Mouse (Mus musculus) small intestine, adult 2 months (tissue): ENCODE measurements around the gene Fuca2.

Experiments used
- CTCF ChIP-seq: fragments of 200-500 bp; IDR thresholded peaks from 2 replicates; pipeline ENCODE4 v1.5.1; 2012; ENCODE audit warnings: low read depth, mild to moderate bottlenecking, control low read depth, inconsistent platforms, low read length, moderate library complexity, mixed read lengths; ENCODE audit not compliant: insufficient replicate concordance, insufficient read length; ENCODE audit errors: extremely low read depth
- POLR2A ChIP-seq: fragments of 200-500 bp; IDR thresholded peaks from 2 replicates; pipeline ENCODE4 v1.6.1; 2012; ENCODE audit warnings: low read depth, mild to moderate bottlenecking, control low read depth, inconsistent platforms, low read length, moderate library complexity

GRCm38 (mm10) chr10:13451640-13452039 is 47.7 kb upstream of the Fuca2 start:
- TF ChIP-seq POLR2A, result no peak
- TF ChIP-seq CTCF, result no peak
